Mouse (Mus musculus): ENCODE results near the gene Plac1. TPM values are rescaled to one million over a fixed set of nuclear protein-coding genes. Genes with fewer than 3 reads are reported as not detected.

The Plac1 gene
- total and polyA plus RNA-seq, 2 experiments from 2014 or later, result 1.9 TPM; not detected in 1

- Histone ChIP-seq H3K9ac (replicated peaks; ENCODE audit: low read depth, low read length) (no peak overlapping the region), H3K9me3 (replicated peaks; ENCODE audit: control insufficient read depth, low read length) (no peaks in the 10 kb centered on the region), H3K4me2 (ENCODE audit: low read depth, low read length) (no peak overlapping the region), H3K4me3 (ENCODE audit: low read depth, low read length) (no peak overlapping the region), H3K27ac (ENCODE audit: low read depth) (no peak overlapping the region), H3K36me3 (replicated peaks; ENCODE audit: control insufficient read depth, insufficient read depth, low read length) (no peaks in the 10 kb centered on the region), H3K27me3 (ENCODE audit: control insufficient read depth, insufficient read depth, low read length) (no peaks in the 10 kb centered on the region), H3K4me1 (ENCODE audit: control insufficient read depth, insufficient read depth) (no peaks in the 10 kb centered on the region)
- DNase-seq (ENCODE audit: low spot score) (no peak), ATAC-seq (ENCODE audit: insufficient read depth, low read depth) (no peak)
- no peak for TF ChIP-seq EP300 (IDR thresholded peaks at IDR 0.05; ENCODE audit: low read depth)
- no peak for TF ChIP-seq CTCF (IDR thresholded peaks at IDR 0.05; ENCODE audit: low read depth)
- 80% methylated on average over 5 of the region's 5 CpGs for WGBS
Observed at GRCm38 (mm10) chrX:53176296-53176695, 63.6 kb downstream of the Plac1 start.

GRCm38 (mm10) chrX:53168623-53169022, 71.3 kb downstream of the Plac1 start:
- Histone ChIP-seq H3K36me3 (replicated peaks; ENCODE audit: control insufficient read depth, insufficient read depth, low read length) (no peaks in the 10 kb centered on the region), H3K4me2 (ENCODE audit: low read depth, low read length) (no peak overlapping the region), H3K4me3 (ENCODE audit: low read depth, low read length) (no peak overlapping the region), H3K4me1 (ENCODE audit: control insufficient read depth, insufficient read depth) (no peaks in the 10 kb centered on the region; the same call in 1 of the 2 replicates), H3K9ac (replicated peaks; ENCODE audit: low read depth, low read length) (no peak overlapping the region), H3K27ac (ENCODE audit: low read depth) (no peak overlapping the region), H3K27me3 (ENCODE audit: control insufficient read depth, insufficient read depth, low read length) (no peaks in the 10 kb centered on the region), H3K9me3 (replicated peaks; ENCODE audit: control insufficient read depth, low read length) (no peaks in the 10 kb centered on the region)
- DNase-seq (ENCODE audit: low spot score), result no peak
- 66% methylated on average over 2 of the region's 2 CpGs for WGBS
- no peak for ATAC-seq (ENCODE audit: insufficient read depth, low read depth)
- no peak for TF ChIP-seq EP300 (IDR thresholded peaks at IDR 0.05; ENCODE audit: low read depth)
- TF ChIP-seq CTCF (IDR thresholded peaks at IDR 0.05; ENCODE audit: low read depth), result no peak

DNA sequence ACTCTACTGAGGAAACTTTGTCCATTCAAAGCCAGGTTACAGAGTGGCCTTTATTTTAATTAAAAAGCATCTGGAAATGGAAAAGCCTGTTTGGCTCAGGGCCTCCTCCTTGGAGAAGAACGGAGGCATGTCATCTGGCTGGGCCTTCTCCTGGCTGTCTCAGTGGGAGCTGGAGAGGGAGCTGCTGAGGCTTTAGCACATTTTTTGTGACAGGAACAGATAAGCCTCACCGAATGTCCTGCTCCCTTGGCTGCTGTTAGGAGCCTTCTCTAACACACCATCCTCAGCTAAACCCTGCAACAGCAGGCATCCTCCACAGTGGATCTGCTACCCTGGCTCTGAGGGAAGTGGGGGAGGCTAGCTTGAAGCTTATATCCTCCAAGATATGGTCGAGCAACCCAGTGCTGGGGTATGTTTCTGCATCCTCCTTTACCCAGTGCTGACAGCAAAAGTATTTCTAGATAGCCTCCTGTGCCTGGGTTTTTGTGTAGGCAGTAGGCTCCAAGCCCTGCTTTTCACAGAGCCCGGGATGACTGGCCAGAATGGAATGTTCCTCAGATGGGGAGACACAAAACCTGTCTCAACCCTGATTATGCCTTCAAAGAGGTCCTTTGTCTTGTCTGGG, 72.9 kb downstream of the Plac1 start:
- peak; percentile 70 for DNase-seq (ENCODE audit: low spot score)
- Histone ChIP-seq H3K4me1 (ENCODE audit: control insufficient read depth, insufficient read depth) (no peaks in the 10 kb centered on the region; the same call in 1 of the 2 replicates), H3K27ac (ENCODE audit: low read depth) (peak overlapping the region; percentile 81), H3K36me3 (replicated peaks; ENCODE audit: control insufficient read depth, insufficient read depth, low read length) (no peaks in the 10 kb centered on the region), H3K4me3 (ENCODE audit: low read depth, low read length) (no peak overlapping the region), H3K4me2 (ENCODE audit: low read depth, low read length) (no peak overlapping the region), H3K9ac (replicated peaks; ENCODE audit: low read depth, low read length) (no peak overlapping the region), H3K9me3 (replicated peaks; ENCODE audit: control insufficient read depth, low read length) (no peaks in the 10 kb centered on the region), H3K27me3 (ENCODE audit: control insufficient read depth, insufficient read depth, low read length) (no peaks in the 10 kb centered on the region)
- WGBS, result 24% methylated on average over 4 of the region's 4 CpGs
- TF ChIP-seq CTCF (IDR thresholded peaks at IDR 0.05; ENCODE audit: low read depth) (no peak), EP300 (IDR thresholded peaks at IDR 0.05; ENCODE audit: low read depth) (no peak)
- ATAC-seq (ENCODE audit: insufficient read depth, low read depth), result peak; percentile 79

DNA sequence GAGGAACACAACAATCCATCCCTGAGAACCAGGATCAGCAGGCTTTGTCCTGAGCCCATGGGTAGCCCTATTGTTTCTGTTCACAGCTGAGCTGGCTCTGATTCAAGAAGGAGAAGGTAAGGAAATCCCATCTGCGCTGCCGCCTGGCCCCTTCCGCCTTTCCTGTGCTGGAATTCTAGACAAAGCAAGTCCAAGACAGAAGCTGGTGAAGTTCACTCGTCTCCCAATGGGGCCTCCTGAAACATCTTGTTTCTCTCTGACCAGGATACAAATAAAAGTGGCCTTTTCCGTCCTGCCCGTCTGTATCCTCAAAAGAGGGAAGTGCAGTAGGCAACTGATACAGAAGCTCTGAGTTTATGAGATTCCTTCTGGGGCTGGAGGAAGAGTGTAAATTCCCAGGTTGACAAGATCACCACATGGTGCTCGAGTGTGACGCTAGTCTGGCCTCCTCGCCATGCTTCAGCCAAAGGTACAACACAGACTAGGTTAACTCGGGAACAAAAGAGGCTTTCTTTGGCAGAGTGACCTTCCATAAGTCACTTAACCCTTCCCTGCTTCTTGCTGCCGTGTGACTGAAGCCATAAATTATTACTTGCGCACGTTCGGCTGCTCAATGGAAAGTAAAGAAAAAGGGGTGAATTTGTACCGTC, 73.5 kb downstream of the Plac1 start:
- H3K27me3 ChIP-seq (ENCODE audit: control insufficient read depth, insufficient read depth, low read length), result no peaks in the 10 kb centered on the region
- no peaks in the 10 kb centered on the region for H3K36me3 ChIP-seq (replicated peaks; ENCODE audit: control insufficient read depth, insufficient read depth, low read length)
- H3K4me2 ChIP-seq (ENCODE audit: low read depth, low read length), result no peak overlapping the region
- no peak overlapping the region for H3K9ac ChIP-seq (replicated peaks; ENCODE audit: low read depth, low read length)
- no peaks in the 10 kb centered on the region for H3K9me3 ChIP-seq (replicated peaks; ENCODE audit: control insufficient read depth, low read length)
- H3K4me1 ChIP-seq (ENCODE audit: control insufficient read depth, insufficient read depth), result no peaks in the 10 kb centered on the region; the same call in 1 of the 2 replicates
- H3K4me3 ChIP-seq (ENCODE audit: low read depth, low read length), result no peak overlapping the region
- peak; percentile 55 for DNase-seq (ENCODE audit: low spot score)
- H3K27ac ChIP-seq (ENCODE audit: low read depth), result peak overlapping the region; percentile 81
- 44% methylated on average over 15 of the region's 15 CpGs for WGBS
- TF ChIP-seq EP300 (IDR thresholded peaks at IDR 0.05; ENCODE audit: low read depth) (no peak), CTCF (IDR thresholded peaks at IDR 0.05; ENCODE audit: low read depth) (no peak)
- ATAC-seq (ENCODE audit: insufficient read depth, low read depth), result peak; percentile 7; the same call in 1 of the 2 replicates

GRCm38 (mm10) chrX:53162589-53162988, 77.3 kb downstream of the Plac1 start:
- no peaks in the 10 kb centered on the region for H3K36me3 ChIP-seq (replicated peaks; ENCODE audit: control insufficient read depth, insufficient read depth, low read length)
- no peak for TF ChIP-seq CTCF (IDR thresholded peaks at IDR 0.05; ENCODE audit: low read depth)
- no peak for TF ChIP-seq EP300 (IDR thresholded peaks at IDR 0.05; ENCODE audit: low read depth)
- H3K4me3 ChIP-seq (ENCODE audit: low read depth, low read length), result no peak overlapping the region
- no peak overlapping the region for H3K27ac ChIP-seq (ENCODE audit: low read depth)
- no peak overlapping the region for H3K9ac ChIP-seq (replicated peaks; ENCODE audit: low read depth, low read length)
- H3K4me1 ChIP-seq (ENCODE audit: control insufficient read depth, insufficient read depth), result peaks cover 8% of the 10 kb centered on the region; the same call in 1 of the 2 replicates
- ATAC-seq (ENCODE audit: insufficient read depth, low read depth), result no peak
- WGBS, result 47% methylated on average over 4 of the region's 4 CpGs
- no peaks in the 10 kb centered on the region for H3K9me3 ChIP-seq (replicated peaks; ENCODE audit: control insufficient read depth, low read length)
- H3K4me2 ChIP-seq (ENCODE audit: low read depth, low read length), result no peak overlapping the region
- peak; percentile 39 for DNase-seq (ENCODE audit: low spot score)
- H3K27me3 ChIP-seq (ENCODE audit: control insufficient read depth, insufficient read depth, low read length), result no peaks in the 10 kb centered on the region

Data from heart, postnatal 0 days (tissue).